18 mouse cellular contexts compared by ENCODE assay signal in genomic region chr4:77777237-77777636, GRCm38 (mm10).
DNase-seq lines count a peak whose midpoint lies in the region; ATAC-seq lines count a peak whose summit lies in the region.
"Had no signal": no experiment of that assay in that cellular context is flagged by ENCODE, and none has a peak within 500 bp of the region (broad histone marks: within the 10 kb centered on the region; RNA-seq: fewer than 3 reads in every experiment).

No protein-coding gene starts in this region.

- WGBS in forebrain, embryonic 14.5 days = 63% methylated on average over 2 of the region's 2 CpGs
- WGBS in forebrain, embryonic 12.5 days = 87% methylated on average over 2 of the region's 2 CpGs

- no peaks in the 10 kb centered on the region for H3K9me3 ChIP-seq in forebrain, embryonic 14.5 days (replicated peaks; ENCODE audit: control insufficient read depth, low read length)
- H3K9me3 ChIP-seq in forebrain, embryonic 12.5 days = no peaks in the 10 kb centered on the region
- H3K9me3 ChIP-seq: embryonic facial prominence, embryonic 10.5 days; heart, embryonic 10.5 days; hindbrain, embryonic 13.5 days had no signal

- H3K4me2 ChIP-seq in forebrain, embryonic 14.5 days (ENCODE audit: low read length) = no peak overlapping the region
- H3K4me2 ChIP-seq in forebrain, embryonic 12.5 days = no peak overlapping the region
- H3K4me2 ChIP-seq: hindbrain, embryonic 13.5 days had no signal

- no peak overlapping the region for H3K4me3 ChIP-seq in forebrain, embryonic 14.5 days (ENCODE audit: low read depth, low read length)
- H3K4me3 ChIP-seq in forebrain, embryonic 12.5 days (replicated peaks) = no peak overlapping the region
- H3K4me3 ChIP-seq: embryonic facial prominence, embryonic 10.5 days; heart, embryonic 10.5 days; hindbrain, embryonic 13.5 days had no signal

- no peak overlapping the region for H3K27ac ChIP-seq in forebrain, embryonic 14.5 days (ENCODE audit: low read depth, low read length)
- no peak overlapping the region for H3K27ac ChIP-seq in forebrain, embryonic 12.5 days
- H3K27ac ChIP-seq: embryonic facial prominence, embryonic 10.5 days; heart, embryonic 10.5 days; hindbrain, embryonic 13.5 days; hindbrain, postnatal 0 days had no signal

- DNase-seq in forebrain, embryonic 14.5 days (ENCODE audit: low spot score) = peak; percentile 42
- DNase-seq in frontal cortex, adult 2 months (ENCODE audit: extremely low spot score in 1 of 2, low spot score in 1 of 2) = peak; percentile 4 to 49
- DNase-seq in frontal cortex, postnatal 10 days (ENCODE audit: low spot score in 2 of 2) = no peak
- peak; percentile 18 to 68 for DNase-seq in left cerebral cortex, postnatal 25 days (ENCODE audit: low spot score in 2 of 2)
- no peak for DNase-seq in left cerebral cortex, postnatal 36 days (ENCODE audit: low spot score in 2 of 2)
- peak; percentile 18 for DNase-seq in telencephalon, adult 2 months (ENCODE audit: low read depth, low spot score)
- DNase-seq: adrenal gland, postnatal 10 days; B cell, adult 2 months; cerebellum, adult 2 months; cerebellum, postnatal 10 days; gastrocnemius, postnatal 36 days; heart, adult 18-20 months; heart, postnatal 10 days had no signal

- intact Hi-C loops in left cerebral cortex, postnatal 25 days (cut with DNase I) = no loop called here
- intact Hi-C loops in left cerebral cortex, postnatal 36 days (cut with DNase I) = no loop called here

- H3K27me3 ChIP-seq in forebrain, embryonic 14.5 days (replicated peaks; ENCODE audit: control insufficient read depth, insufficient read depth, low read length) = no peaks in the 10 kb centered on the region
- no peaks in the 10 kb centered on the region for H3K27me3 ChIP-seq in forebrain, embryonic 12.5 days
- H3K27me3 ChIP-seq: hindbrain, embryonic 13.5 days had no signal

- no peaks in the 10 kb centered on the region for H3K4me1 ChIP-seq in forebrain, embryonic 14.5 days (ENCODE audit: control insufficient read depth, insufficient read depth, low read length)
- no peaks in the 10 kb centered on the region for H3K4me1 ChIP-seq in forebrain, embryonic 12.5 days
- H3K4me1 ChIP-seq: embryonic facial prominence, embryonic 10.5 days; heart, embryonic 10.5 days; hindbrain, embryonic 13.5 days had no signal

- no peak overlapping the region for H3K9ac ChIP-seq in forebrain, embryonic 14.5 days (ENCODE audit: low read length)
- no peak overlapping the region for H3K9ac ChIP-seq in forebrain, embryonic 12.5 days
- H3K9ac ChIP-seq: hindbrain, embryonic 13.5 days had no signal

- no peak for ATAC-seq in forebrain, embryonic 14.5 days
- ATAC-seq in forebrain, embryonic 12.5 days (ENCODE audit: low FRiP score) = no peak
- ATAC-seq: hindbrain, postnatal 0 days had no signal

- no peaks in the 10 kb centered on the region for H3K36me3 ChIP-seq in forebrain, embryonic 14.5 days (ENCODE audit: control insufficient read depth, insufficient read depth, low read length)
- H3K36me3 ChIP-seq in forebrain, embryonic 12.5 days (replicated peaks) = no peaks in the 10 kb centered on the region
- H3K36me3 ChIP-seq: embryonic facial prominence, embryonic 10.5 days; heart, embryonic 10.5 days; hindbrain, embryonic 13.5 days had no signal

Comparison
In these comparisons a context has a peak if more than half of its experiments do, and no peak if none do; other contexts are left out.
1. DNase-seq: peak in forebrain, embryonic 14.5 days (single experiment), frontal cortex, adult 2 months (2 of 2), left cerebral cortex, postnatal 25 days (2 of 2) and telencephalon, adult 2 months (single experiment); none in frontal cortex, postnatal 10 days (0 of 2) and left cerebral cortex, postnatal 36 days (0 of 2).